Mouse (Mus musculus): ENCODE data around the gene Cby3.

DNA sequence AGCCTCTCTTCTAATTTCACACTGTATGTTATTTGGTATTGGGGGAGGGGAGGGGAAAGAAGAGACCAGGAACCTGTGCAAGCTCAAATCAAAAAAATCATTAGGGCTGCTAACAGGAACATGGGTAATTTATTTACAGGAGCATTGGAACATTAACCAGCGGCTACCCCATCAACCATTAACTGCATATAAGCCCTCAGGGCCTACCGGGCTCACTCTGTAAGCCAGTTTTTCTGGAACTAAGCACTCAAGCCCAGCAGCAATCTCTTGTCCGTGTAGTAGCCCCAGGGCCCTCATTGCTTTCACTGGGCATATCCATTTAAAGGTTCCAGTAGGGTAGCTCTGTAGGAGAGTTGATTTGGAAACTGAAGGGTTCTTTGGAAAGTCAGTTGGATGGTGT, 589 bp downstream of the Cby3 start:
- TF ChIP-seq CTCF (IDR thresholded peaks at IDR 0.05; ENCODE audit: low read depth) (no peak), EP300 (optimal IDR thresholded peaks at IDR 0.05) (no peak)

All from stomach, postnatal 0 days (tissue).